Mouse (Mus musculus): ENCODE results near the gene Pigk.

DNA sequence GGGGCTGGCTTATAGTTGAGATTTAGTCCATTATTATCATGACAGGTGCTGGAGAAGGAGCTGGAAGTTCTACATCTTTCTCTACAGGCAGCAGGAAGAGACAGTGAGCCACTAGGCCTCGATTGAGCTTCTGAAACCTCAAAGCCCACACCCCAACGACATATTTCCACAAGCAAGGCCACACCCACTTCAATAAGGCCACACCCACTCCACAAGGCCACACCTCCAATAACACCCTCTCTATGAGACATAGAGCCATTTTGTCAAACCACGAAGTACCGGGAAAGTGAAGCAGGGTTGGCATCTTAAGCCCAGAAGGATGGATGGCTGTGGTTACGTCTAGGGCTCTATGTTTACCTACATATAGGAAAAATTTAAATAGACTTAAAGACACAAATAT lies 183.3 kb downstream of the Pigk start:
- TF ChIP-seq TAL1 (IDR thresholded peaks at IDR 0.05; ENCODE audit: low read length) (no peak), GATA1 (IDR thresholded peaks at IDR 0.05; ENCODE audit: low read length) (no peak)

Measured in erythroblast, embryonic 14.5 days (primary cell).